Mouse (Mus musculus) olfactory bulb, adult 2 months (tissue): ENCODE measurements around the gene Vgll4. TPM values are rescaled to one million over a fixed set of nuclear protein-coding genes. Genes with fewer than 3 reads are reported as not detected.
A peak's percentile ranks its signal among the peaks of the same experiment; 100 is the strongest.

Experiments
- H3K27ac ChIP-seq: fragments of 200-500 bp; 2 replicates; pipeline ENCODE4 v1.5.1; 2012; ENCODE audit warnings: low read depth, low read length; ENCODE audit not compliant: insufficient read depth
- H3K4me1 ChIP-seq: fragments of 200-500 bp; 2 replicates; pipeline ENCODE4 v1.6.1; 2012; ENCODE audit warnings: low read length; ENCODE audit not compliant: control insufficient read depth, insufficient read depth
- H3K4me3 ChIP-seq: fragments of 200-500 bp; 2 replicates; pipeline ENCODE4 v1.5.1; 2012; ENCODE audit warnings: mild to moderate bottlenecking, low read depth, low read length, moderate library complexity; ENCODE audit not compliant: insufficient read depth
- CTCF ChIP-seq: fragments of 200-500 bp; IDR thresholded peaks from 2 replicates; pipeline ENCODE4 v1.5.1; 2012; ENCODE audit warnings: low read depth, mild to moderate bottlenecking, low read length, moderate library complexity; ENCODE audit not compliant: insufficient read depth
- POLR2A ChIP-seq: fragments of 200-500 bp; IDR thresholded peaks from 2 replicates; pipeline ENCODE4 v1.6.1; 2012; ENCODE audit warnings: mild to moderate bottlenecking, low read depth, low read length, moderate library complexity; ENCODE audit not compliant: insufficient read depth
- WGBS: fragments of 180-500 bp; shearing (Covaris S2); methylation state at CpG from one replicate; pipeline ENCODE4 v1.1.7; 2018; 5-methylcytosine and 5-hydroxymethylcytosine counted together
- polyA plus RNA-seq: library from polyadenylated mRNA; stranded (reverse); fragments of >200 nt; gene quantifications from 2 replicates; pipeline ENCODE4 v1.2.4, GENCODE M21; 2012; ENCODE audit warnings: low replicate concordance; ENCODE audit not compliant: missing spikeins, insufficient read depth, insufficient read length

The Vgll4 gene
- polyA plus RNA-seq, 1 experiment, result not detected

GRCm38 (mm10) chr6:114829660-114830438 lies 139.9 kb downstream of the Vgll4 start:
- TF ChIP-seq POLR2A (no peak), CTCF (no peak)
- no peak overlapping the region for H3K4me3 ChIP-seq
- no peak overlapping the region for H3K27ac ChIP-seq
- 95% methylated on average over 9 of the region's 9 CpGs for WGBS
- H3K4me1 ChIP-seq, result peaks cover 6% of the 10 kb centered on the region

GRCm38 (mm10) chr6:114826889-114827288 lies 142.9 kb downstream of the Vgll4 start:
- TF ChIP-seq POLR2A, result no peak
- no peak for TF ChIP-seq CTCF
- 89% methylated on average over 2 of the region's 2 CpGs for WGBS
- no peak overlapping the region for H3K4me3 ChIP-seq
- H3K4me1 ChIP-seq, result no peaks in the 10 kb centered on the region
- H3K27ac ChIP-seq, result no peak overlapping the region

GRCm38 (mm10) chr6:114821646-114822045 lies 148.1 kb downstream of the Vgll4 start:
- Histone ChIP-seq H3K27ac (no peak overlapping the region), H3K4me3 (no peak overlapping the region), H3K4me1 (peaks cover 12% of the 10 kb centered on the region)
- TF ChIP-seq CTCF (no peak), POLR2A (no peak)
- 90% methylated on average over 7 of the region's 7 CpGs for WGBS

GRCm38 (mm10) chr6:114819971-114820481 lies 149.8 kb downstream of the Vgll4 start:
- TF ChIP-seq CTCF (no peak), POLR2A (no peak)
- WGBS, result 71% methylated on average over 9 of the region's 9 CpGs
- no peak overlapping the region for H3K4me3 ChIP-seq
- no peak overlapping the region for H3K27ac ChIP-seq
- H3K4me1 ChIP-seq, result peaks cover 12% of the 10 kb centered on the region

GRCm38 (mm10) chr6:114818471-114818870 lies 151.3 kb downstream of the Vgll4 start:
- WGBS, result 92% methylated on average over 6 of the region's 6 CpGs
- no peak for TF ChIP-seq POLR2A
- TF ChIP-seq CTCF, result peak; percentile 10; the same call in 1 of the 2 replicates
- no peak overlapping the region for H3K4me3 ChIP-seq
- no peak overlapping the region for H3K27ac ChIP-seq
- H3K4me1 ChIP-seq, result peaks cover 12% of the 10 kb centered on the region

- TF ChIP-seq POLR2A (no peak), CTCF (no peak)
- Histone ChIP-seq H3K4me3 (no peak overlapping the region), H3K27ac (no peak overlapping the region), H3K4me1 (peaks cover 12% of the 10 kb centered on the region)
- WGBS, result 48% methylated on average over 11 of the region's 11 CpGs
These were observed 151.8 kb downstream of the Vgll4 start for GRCm38 (mm10) chr6:114817948-114818347.

GRCm38 (mm10) chr6:114814882-114815650 lies 154.7 kb downstream of the Vgll4 start:
- Histone ChIP-seq H3K27ac (no peak overlapping the region), H3K4me1 (peaks cover 8% of the 10 kb centered on the region), H3K4me3 (no peak overlapping the region)
- no peak for TF ChIP-seq POLR2A
- no peak for TF ChIP-seq CTCF
- WGBS, result 98% methylated on average over 5 of the region's 5 CpGs

- H3K4me3 ChIP-seq, result no peak overlapping the region
- peaks cover 6% of the 10 kb centered on the region; the same call in 1 of the 2 replicates for H3K4me1 ChIP-seq
- TF ChIP-seq CTCF (no peak), POLR2A (no peak)
- H3K27ac ChIP-seq, result no peak overlapping the region
- 57% methylated on average over 6 of the region's 6 CpGs for WGBS
These were observed 155.5 kb downstream of the Vgll4 start for GRCm38 (mm10) chr6:114814199-114814881.

GRCm38 (mm10) chr6:114812779-114813178 lies 157.0 kb downstream of the Vgll4 start:
- Histone ChIP-seq H3K4me3 (no peak overlapping the region), H3K4me1 (0 out of 2 replicates have a peak, but pooled peaks cover 3% of the 10 kb centered on the region), H3K27ac (no peak overlapping the region)
- no peak for TF ChIP-seq POLR2A
- no peak for TF ChIP-seq CTCF
- 86% methylated on average over 4 of the region's 4 CpGs for WGBS
